Mouse (Mus musculus) midbrain, embryonic 14.5 days (tissue): Measurements from ENCODE around the gene Cyp2b19. TPM values are rescaled to one million over a fixed set of nuclear protein-coding genes. Genes with fewer than 3 reads are reported as not detected.

Experiments
- ATAC-seq: fragments of 200-750 bp; cut with Nextera tagmentation; 2 replicates; pipeline ENCODE4 v1.8.0; 2017; ENCODE audit warnings: moderate number of reproducible peaks, moderate library complexity; ENCODE audit not compliant: low FRiP score, low TSS enrichment
- DNase-seq: peaks from one replicate; pipeline ENCODE4 v3.0.0-alpha.2; 2015
- H3K27ac ChIP-seq: fragments of 300-500 bp; sonication (generic); replicated peaks from 2 replicates; pipeline ENCODE4 v1.5.1; 2014; ENCODE audit warnings: mild to moderate bottlenecking, low read depth, low read length, moderate library complexity
- H3K27me3 ChIP-seq: fragments of 300-500 bp; sonication (generic); 2 replicates; pipeline ENCODE4 v1.6.1; 2014; ENCODE audit warnings: low read length, control low read depth, mixed read lengths; ENCODE audit not compliant: control insufficient read depth, insufficient read depth
- H3K36me3 ChIP-seq: fragments of 300-500 bp; sonication (generic); 2 replicates; pipeline ENCODE4 v1.6.1; 2014; ENCODE audit warnings: low read length, control low read depth; ENCODE audit not compliant: control insufficient read depth, insufficient read depth
- H3K4me1 ChIP-seq: fragments of 300-500 bp; sonication (generic); 2 replicates; pipeline ENCODE4 v1.6.1; 2014; ENCODE audit warnings: mild to moderate bottlenecking, antibody characterized with exemption, low read length, control low read depth; ENCODE audit not compliant: control insufficient read depth, insufficient read depth
- H3K4me2 ChIP-seq: fragments of 300-500 bp; sonication (generic); 2 replicates; pipeline ENCODE4 v1.6.1; 2014; ENCODE audit warnings: mild to moderate bottlenecking, low read length, moderate library complexity
- H3K4me3 ChIP-seq: fragments of 300-500 bp; sonication (generic); replicated peaks from 2 replicates; pipeline ENCODE4 v1.5.1; 2014; ENCODE audit warnings: low read depth, low read length
- H3K9ac ChIP-seq: fragments of 300-500 bp; sonication (generic); replicated peaks from 2 replicates; pipeline ENCODE4 v1.6.1; 2014; ENCODE audit warnings: mild to moderate bottlenecking, low read length, moderate library complexity
- H3K9me3 ChIP-seq: fragments of 300-500 bp; sonication (generic); 2 replicates; pipeline ENCODE4 v1.6.1; 2016; ENCODE audit warnings: low read length, control low read depth, mixed read lengths; ENCODE audit not compliant: control insufficient read depth
- WGBS: fragments of 180-500 bp; shearing (Covaris S2); extraction: QIAGEN DNeasy Blood & Tissue Kit; methylation state at CpG from one replicate; pipeline ENCODE4 v1.1.7; 2014; 5-methylcytosine and 5-hydroxymethylcytosine counted together
- polyA plus RNA-seq: library from polyadenylated mRNA; unstranded; fragments of >200 nt; fragmentation: Nextera tagmentation; extraction: Ambion mirVana; gene quantifications from 2 replicates; pipeline ENCODE4 v1.2.1, GENCODE M21; 2014

Gene Cyp2b19
- 0.78 and 1.0 TPM in 2 replicates for polyA plus RNA-seq

GRCm38 (mm10) chr7:26756842-26757241, at the start of gene Cyp2b19:
Cyp2b19 (plus strand) TSS chr7:26757142.
- Histone ChIP-seq H3K27me3 (no peaks in the 10 kb centered on the region), H3K4me3 (no peak within 1 kb of the TSS), H3K36me3 (no peaks in the 10 kb centered on the region), H3K9ac (no peak within 1 kb of the TSS), H3K9me3 (no peaks in the 10 kb centered on the region; the same call in 1 of the 2 replicates), H3K27ac (no peak within 1 kb of the TSS), H3K4me1 (no peaks in the 10 kb centered on the region), H3K4me2 (no peak within 1 kb of the TSS)
- ATAC-seq, result no peak
- no peak for DNase-seq
- 72% methylated on average over 2 of the region's 2 CpGs for WGBS

DNA sequence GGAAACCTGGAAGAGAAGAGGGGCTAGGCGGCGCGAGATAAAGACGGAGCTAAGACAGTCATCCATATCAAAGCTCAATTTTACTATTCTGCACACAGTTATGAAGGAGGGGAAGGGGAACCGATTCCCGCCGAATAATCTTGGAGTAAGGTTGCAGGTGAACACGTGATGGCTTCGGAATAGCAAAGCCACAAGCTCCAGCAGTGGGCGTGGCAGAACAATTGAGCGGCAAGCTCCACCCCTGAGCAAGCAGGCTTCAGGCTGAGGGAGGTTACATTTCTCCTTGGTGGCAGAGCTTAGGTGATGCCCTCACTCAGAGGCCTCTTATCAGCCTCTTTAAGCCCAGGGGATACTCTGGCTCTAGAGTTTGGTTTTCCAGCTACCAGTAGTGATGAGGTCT, 45.9 kb upstream of the Cyp2b19 start:
- Histone ChIP-seq H3K9me3 (peaks cover 4% of the 10 kb centered on the region; the same call in 1 of the 2 replicates), H3K27me3 (no peaks in the 10 kb centered on the region), H3K4me1 (no peaks in the 10 kb centered on the region), H3K27ac (no peak overlapping the region), H3K9ac (no peak overlapping the region), H3K4me2 (no peak overlapping the region), H3K36me3 (no peaks in the 10 kb centered on the region), H3K4me3 (no peak overlapping the region)
- ATAC-seq, result no peak
- no peak for DNase-seq
- 89% methylated on average over 11 of the region's 11 CpGs for WGBS

GRCm38 (mm10) chr7:26738940-26739339, 18.0 kb upstream of the Cyp2b19 start:
- H3K36me3 ChIP-seq, result no peaks in the 10 kb centered on the region
- no peak overlapping the region for H3K27ac ChIP-seq
- no peaks in the 10 kb centered on the region for H3K4me1 ChIP-seq
- DNase-seq (no peak), ATAC-seq (no peak)
- H3K27me3 ChIP-seq, result no peaks in the 10 kb centered on the region
- H3K4me2 ChIP-seq, result no peak overlapping the region
- no peaks in the 10 kb centered on the region for H3K9me3 ChIP-seq
- H3K4me3 ChIP-seq, result no peak overlapping the region
- no peak overlapping the region for H3K9ac ChIP-seq

- Histone ChIP-seq H3K4me3 (no peak overlapping the region), H3K4me2 (no peak overlapping the region), H3K36me3 (no peaks in the 10 kb centered on the region), H3K9ac (no peak overlapping the region), H3K27ac (no peak overlapping the region), H3K9me3 (no peaks in the 10 kb centered on the region; the same call in 1 of the 2 replicates), H3K27me3 (no peaks in the 10 kb centered on the region), H3K4me1 (no peaks in the 10 kb centered on the region)
- WGBS, result 81% methylated on average over 4 of the region's 4 CpGs
- ATAC-seq (no peak), DNase-seq (no peak)
Measured at GRCm38 (mm10) chr7:26743948-26744347, 13.0 kb upstream of the Cyp2b19 start.

DNA sequence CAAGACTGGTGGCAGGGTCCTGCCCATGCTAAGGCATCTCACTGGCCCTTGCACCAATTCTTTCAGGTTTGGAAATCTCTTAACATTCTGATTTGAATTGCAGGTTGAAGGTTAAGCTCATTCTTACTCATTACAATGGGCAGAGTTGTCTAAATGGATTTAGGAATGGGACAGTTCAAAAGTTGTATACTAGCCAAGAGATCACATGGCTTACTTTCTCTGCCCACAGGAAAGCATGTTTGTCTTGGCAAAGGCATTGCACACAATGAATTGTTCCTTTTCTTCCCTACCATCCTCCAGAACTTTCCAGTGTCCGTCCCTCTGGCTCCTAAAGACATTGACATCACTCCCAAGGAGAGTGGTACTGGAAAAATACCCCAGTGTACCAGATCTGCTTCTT, 11.5 kb upstream of the Cyp2b19 start:
- Histone ChIP-seq H3K9me3 (no peaks in the 10 kb centered on the region; the same call in 1 of the 2 replicates), H3K4me3 (no peak overlapping the region), H3K36me3 (no peaks in the 10 kb centered on the region), H3K4me1 (no peaks in the 10 kb centered on the region), H3K9ac (no peak overlapping the region), H3K27ac (no peak overlapping the region), H3K4me2 (no peak overlapping the region), H3K27me3 (no peaks in the 10 kb centered on the region)
- 63% methylated on average over 1 of the region's 1 CpGs for WGBS
- DNase-seq (no peak), ATAC-seq (no peak)

GRCm38 (mm10) chr7:26767084-26767483, 10.1 kb downstream of the Cyp2b19 start:
- no peaks in the 10 kb centered on the region for H3K27me3 ChIP-seq
- no peak for DNase-seq
- WGBS, result 74% methylated on average over 1 of the region's 1 CpGs
- ATAC-seq, result no peak
- H3K36me3 ChIP-seq, result no peaks in the 10 kb centered on the region
- H3K4me3 ChIP-seq, result no peak overlapping the region
- H3K9me3 ChIP-seq, result no peaks in the 10 kb centered on the region
- H3K4me2 ChIP-seq, result no peak overlapping the region
- no peak overlapping the region for H3K9ac ChIP-seq
- H3K27ac ChIP-seq, result no peak overlapping the region
- no peaks in the 10 kb centered on the region for H3K4me1 ChIP-seq

DNA sequence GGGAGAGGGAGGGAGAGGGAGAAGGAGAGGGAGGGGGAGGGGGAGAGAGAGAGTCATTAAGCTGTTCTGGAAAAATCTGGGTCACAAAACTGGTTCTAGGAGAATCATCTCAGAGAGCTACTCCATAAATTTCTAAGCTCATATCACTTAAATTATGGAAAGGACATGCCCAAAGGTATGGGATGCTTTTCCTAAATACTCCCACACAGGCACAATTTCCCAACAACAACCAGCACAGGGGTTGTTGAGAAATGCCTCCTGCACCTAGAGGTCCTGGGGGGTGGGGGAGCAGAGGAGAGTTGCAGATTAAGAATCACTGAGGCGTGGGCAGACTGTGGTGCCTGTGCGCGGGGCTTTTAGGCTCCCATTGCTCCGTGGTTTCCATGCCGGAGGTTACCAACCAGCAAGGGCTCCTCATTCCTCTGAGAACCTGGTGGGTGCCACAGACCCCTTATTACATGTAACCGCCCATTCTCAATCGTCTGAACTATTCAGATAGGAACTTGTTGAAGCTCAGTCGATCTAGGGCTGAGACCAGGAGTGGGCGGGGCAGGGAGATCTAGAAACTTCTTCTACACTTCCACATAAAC, 13.0 kb downstream of the Cyp2b19 start:
- no peak overlapping the region for H3K4me3 ChIP-seq
- H3K27ac ChIP-seq, result no peak overlapping the region
- no peak for DNase-seq
- H3K9ac ChIP-seq, result no peak overlapping the region
- H3K9me3 ChIP-seq, result no peaks in the 10 kb centered on the region
- no peak for ATAC-seq
- H3K36me3 ChIP-seq, result no peaks in the 10 kb centered on the region
- H3K4me2 ChIP-seq, result no peak overlapping the region
- no peaks in the 10 kb centered on the region for H3K4me1 ChIP-seq
- no peaks in the 10 kb centered on the region for H3K27me3 ChIP-seq
- WGBS, result 74% methylated on average over 9 of the region's 9 CpGs

DNA sequence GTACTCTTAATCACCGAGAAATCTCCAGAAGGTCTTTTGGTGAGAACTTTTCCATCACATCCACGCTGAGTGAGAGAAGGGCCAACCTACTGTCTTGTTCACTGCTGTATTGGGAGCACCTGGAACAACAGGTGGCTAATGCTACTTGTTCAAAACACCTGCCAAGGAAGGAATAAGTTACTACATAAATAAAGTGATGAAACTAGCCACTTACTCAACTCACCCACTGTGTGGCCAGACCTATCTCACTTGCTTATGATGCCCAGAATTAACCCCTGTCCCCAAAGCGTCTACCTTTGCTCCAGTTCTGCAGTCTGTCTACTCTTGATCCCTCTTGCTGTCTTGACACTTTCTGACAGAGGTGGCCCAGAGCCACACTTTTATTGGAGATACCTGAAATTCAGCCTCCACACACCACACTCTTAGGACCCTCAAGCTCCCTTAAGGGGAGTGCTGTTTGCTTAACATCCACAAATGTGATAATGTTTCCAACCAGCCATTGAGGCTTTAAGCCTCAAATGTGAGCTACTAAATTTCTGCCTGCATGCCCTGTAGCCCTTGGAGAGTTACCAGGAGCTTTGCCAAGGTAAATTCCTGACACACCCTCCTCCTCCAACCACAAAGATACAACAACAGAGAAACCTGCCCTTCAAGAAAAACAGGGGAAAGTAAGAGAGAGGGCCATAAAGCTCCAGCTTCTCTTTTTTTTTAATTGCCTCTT, 16.1 kb downstream of the Cyp2b19 start:
- Histone ChIP-seq H3K27me3 (no peaks in the 10 kb centered on the region), H3K4me3 (no peak overlapping the region), H3K9me3 (no peaks in the 10 kb centered on the region), H3K4me2 (no peak overlapping the region), H3K27ac (no peak overlapping the region), H3K4me1 (no peaks in the 10 kb centered on the region), H3K9ac (no peak overlapping the region), H3K36me3 (no peaks in the 10 kb centered on the region)
- 82% methylated on average over 3 of the region's 3 CpGs for WGBS
- no peak for DNase-seq
- no peak for ATAC-seq

DNA sequence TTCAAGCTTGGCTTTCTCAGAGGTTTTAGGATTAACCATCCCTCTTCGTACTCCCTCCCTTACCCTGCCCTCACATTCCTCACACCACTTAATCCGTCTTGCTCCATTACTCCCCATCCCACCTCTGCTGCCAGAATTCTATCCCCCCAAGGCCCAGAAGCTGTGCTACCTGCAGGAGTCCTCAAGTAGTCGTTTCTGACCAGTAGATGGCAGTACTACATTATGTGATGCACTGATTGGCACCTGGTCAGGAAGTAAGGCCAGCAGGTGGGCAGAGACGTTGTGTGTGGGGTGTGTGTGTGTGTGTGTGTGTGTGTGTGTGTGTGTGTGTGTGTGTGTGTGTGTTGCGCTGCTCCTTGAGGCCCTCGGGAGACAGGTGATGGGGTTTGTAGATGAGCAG, 18.9 kb downstream of the Cyp2b19 start:
- Histone ChIP-seq H3K36me3 (no peaks in the 10 kb centered on the region), H3K9ac (no peak overlapping the region), H3K9me3 (no peaks in the 10 kb centered on the region), H3K4me2 (no peak overlapping the region), H3K27me3 (no peaks in the 10 kb centered on the region), H3K4me1 (0 out of 2 replicates have a peak, but pooled peaks cover 3% of the 10 kb centered on the region), H3K4me3 (no peak overlapping the region), H3K27ac (no peak overlapping the region)
- 15% methylated on average over 6 of the region's 6 CpGs for WGBS
- peak; percentile 57 for DNase-seq
- no peak for ATAC-seq
